Mouse (Mus musculus) C2C12 (cell line): Measurements from ENCODE around the gene Wdr61.
"Not testable (repeated sequence)": the region's sequence is repeated elsewhere in the genome, so short reads cannot be mapped to it uniquely, and the experiment has no call there.

Experiments
- CEBPB ChIP-seq: IDR thresholded peaks from one replicate; pipeline ENCODE4 v1.6.1; 2011; ENCODE audit warnings: low read depth, mild to moderate bottlenecking, control low read depth, moderate library complexity
- CTCF ChIP-seq: IDR thresholded peaks from one replicate; pipeline ENCODE4 v1.5.1; 2011; ENCODE audit not compliant: control insufficient read depth, insufficient read depth, insufficient read length
- FOSL1 ChIP-seq: IDR thresholded peaks from one replicate; pipeline ENCODE4 v1.8.0; 2011; ENCODE audit warnings: mild to moderate bottlenecking, low read length; ENCODE audit not compliant: poor library complexity, insufficient read depth, severe bottlenecking
- MYOD1 ChIP-seq: IDR thresholded peaks from one replicate; pipeline ENCODE4 v1.6.1; 2011; ENCODE audit warnings: low read depth; ENCODE audit not compliant: control insufficient read depth, insufficient read length
- USF1 ChIP-seq: IDR thresholded peaks from one replicate; pipeline ENCODE4 v1.6.1; 2011; ENCODE audit warnings: low read depth, mild to moderate bottlenecking, control low read depth, moderate library complexity

DNA sequence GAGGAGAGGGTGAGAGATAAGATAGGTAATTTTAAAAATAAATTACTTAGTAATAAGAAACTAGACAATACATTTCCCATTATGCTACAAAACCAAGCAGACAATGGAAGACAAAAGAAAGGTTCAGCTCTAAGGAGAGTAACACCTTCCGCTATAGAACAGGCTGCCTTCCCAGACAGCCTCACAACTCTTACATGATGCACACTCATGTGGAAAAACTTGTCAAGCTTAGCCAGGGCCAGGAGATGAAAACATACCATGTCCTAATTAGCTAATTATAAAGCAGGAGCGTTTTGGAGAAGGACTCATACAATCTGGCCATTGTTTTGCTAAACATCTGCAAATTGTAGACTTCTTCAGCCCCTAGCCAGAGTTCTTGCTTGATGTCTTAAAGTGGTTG, 43.6 kb downstream of the Wdr61 start:
- TF ChIP-seq CTCF, MYOD1, CEBPB, USF1, FOSL1: not testable (repeated sequence)
